Mouse (Mus musculus) embryonic fibroblast, embryonic 13.5 days (primary cell): ENCODE measurements around the gene Pwwp2b.

Source experiments
- CTCF ChIP-seq: IDR thresholded peaks from 2 replicates; pipeline ENCODE4 v1.5.1; 2011; ENCODE audit warnings: mild to moderate bottlenecking, control low read depth, low read length, moderate library complexity, borderline replicate concordance; ENCODE audit not compliant: insufficient read depth
- POLR2A ChIP-seq: IDR thresholded peaks from 2 replicates; pipeline ENCODE4 v1.6.1; 2011; ENCODE audit warnings: low read depth, mild to moderate bottlenecking, control low read depth, low read length, moderate library complexity

- TF ChIP-seq POLR2A = no peak
- TF ChIP-seq CTCF = no peak
Observed at GRCm38 (mm10) chr7:139271871-139272270, 23.6 kb downstream of the Pwwp2b start.
